Mouse (Mus musculus): ENCODE results near the gene Grrp1.

DNA sequence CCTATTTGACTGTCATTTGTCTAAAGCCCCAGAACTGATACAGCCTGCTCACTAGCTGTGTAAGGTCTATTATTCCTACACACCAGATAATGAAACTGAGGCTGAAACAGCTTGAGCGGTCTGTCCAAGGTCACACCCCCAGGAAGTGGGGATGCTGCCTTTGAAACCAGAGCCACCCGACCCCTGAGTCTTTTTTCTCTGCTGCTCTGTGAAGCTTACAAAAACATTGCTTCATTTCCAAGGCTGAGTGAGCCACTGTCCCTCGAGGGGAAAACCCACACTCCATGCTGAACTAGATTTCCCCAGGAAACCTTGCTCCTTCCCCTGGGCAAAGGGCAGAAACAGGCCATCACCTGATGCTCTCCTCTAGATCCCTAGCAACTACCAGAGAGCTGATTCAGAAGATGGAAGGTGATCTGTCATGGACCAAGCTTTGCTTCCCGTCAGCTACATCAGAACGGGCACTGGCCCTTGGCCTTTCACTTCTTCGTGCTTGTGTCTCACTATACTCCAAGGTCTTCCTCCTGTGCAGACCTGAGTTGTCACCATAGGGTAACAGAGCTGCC, 47.3 kb downstream of the Grrp1 start:
- TF ChIP-seq CTCF (IDR thresholded peaks at IDR 0.05; ENCODE audit: extremely low read depth, insufficient read depth, low read length) (no peak), POLR2A (IDR thresholded peaks at IDR 0.05; ENCODE audit: extremely low read depth, insufficient read depth, low read length) (no peak)

Data from cortical plate, adult 2 months (tissue).